Mouse (Mus musculus) stomach, embryonic 16.5 days (tissue): Measurements from ENCODE around the gene Ltbp1. TPM values are rescaled to one million over a fixed set of nuclear protein-coding genes. Genes with fewer than 3 reads are reported as not detected.

Experiments used
- ATAC-seq: fragments of 200-750 bp; cut with Nextera tagmentation; 2 replicates; pipeline ENCODE4 v1.8.0; 2017; ENCODE audit warnings: moderate number of reproducible peaks, moderate TSS enrichment; ENCODE audit not compliant: insufficient read depth, low FRiP score
- H3K27ac ChIP-seq: fragments of 300-500 bp; sonication (generic); 2 replicates; pipeline ENCODE4 v1.5.1; 2014; ENCODE audit warnings: low read length
- H3K27me3 ChIP-seq: fragments of 300-500 bp; sonication (generic); 2 replicates; pipeline ENCODE4 v1.6.1; 2014; ENCODE audit warnings: low read length, control low read depth, mixed read lengths; ENCODE audit not compliant: control insufficient read depth, insufficient read depth
- H3K36me3 ChIP-seq: fragments of 300-500 bp; sonication (generic); 2 replicates; pipeline ENCODE4 v1.6.1; 2014; ENCODE audit warnings: low read length; ENCODE audit not compliant: control insufficient read depth, insufficient read depth
- H3K4me1 ChIP-seq: fragments of 300-500 bp; sonication (generic); 2 replicates; pipeline ENCODE4 v1.6.1; 2014; ENCODE audit warnings: low read length, control low read depth, mixed read lengths; ENCODE audit not compliant: control insufficient read depth, insufficient read depth
- H3K4me2 ChIP-seq: fragments of 300-500 bp; sonication (generic); 2 replicates; pipeline ENCODE4 v1.6.1; 2014; ENCODE audit warnings: low read depth, low read length, mixed read lengths
- H3K4me3 ChIP-seq: fragments of 300-500 bp; sonication (generic); replicated peaks from 2 replicates; pipeline ENCODE4 v1.5.1; 2014; ENCODE audit warnings: mild to moderate bottlenecking, low read length
- H3K9ac ChIP-seq: fragments of 300-500 bp; sonication (generic); 2 replicates; pipeline ENCODE4 v1.6.1; 2014; ENCODE audit warnings: low read length
- H3K9me3 ChIP-seq: fragments of 300-500 bp; sonication (generic); replicated peaks from 2 replicates; pipeline ENCODE4 v1.6.1; 2016; ENCODE audit warnings: low read length, control low read depth; ENCODE audit not compliant: control insufficient read depth
- WGBS: fragments of 180-500 bp; shearing (Covaris S2); extraction: QIAGEN DNeasy Blood & Tissue Kit; methylation state at CpG from one replicate; pipeline ENCODE4 v1.1.7; 2014; 5-methylcytosine and 5-hydroxymethylcytosine counted together
- polyA plus RNA-seq: library from polyadenylated mRNA; unstranded; fragments of >200 nt; fragmentation: Nextera tagmentation; extraction: Ambion mirVana; gene quantifications from 2 replicates; pipeline ENCODE4 v1.2.1, GENCODE M21; 2015

Ltbp1 gene
- polyA plus RNA-seq, 1 experiment from 2014 or later, result 30.1 TPM

GRCm38 (mm10) chr17:75347414-75347813 is 342.0 kb downstream of the Ltbp1 start:
- 96% methylated on average over 4 of the region's 4 CpGs for WGBS
- Histone ChIP-seq H3K27me3 (no peaks in the 10 kb centered on the region), H3K4me2 (no peak overlapping the region), H3K4me3 (no peak overlapping the region), H3K27ac (no peak overlapping the region), H3K9ac (no peak overlapping the region), H3K4me1 (no peaks in the 10 kb centered on the region), H3K36me3 (no peaks in the 10 kb centered on the region), H3K9me3 (no peaks in the 10 kb centered on the region)
- no peak for ATAC-seq

GRCm38 (mm10) chr17:75349109-75349508 is 343.7 kb downstream of the Ltbp1 start:
- no peak for ATAC-seq
- Histone ChIP-seq H3K27ac (no peak overlapping the region), H3K4me2 (no peak overlapping the region), H3K27me3 (no peaks in the 10 kb centered on the region), H3K36me3 (no peaks in the 10 kb centered on the region), H3K9me3 (no peaks in the 10 kb centered on the region), H3K4me1 (no peaks in the 10 kb centered on the region), H3K4me3 (no peak overlapping the region), H3K9ac (no peak overlapping the region)
- WGBS, result 80% methylated on average over 8 of the region's 8 CpGs

- no peak overlapping the region for H3K4me2 ChIP-seq
- no peaks in the 10 kb centered on the region for H3K27me3 ChIP-seq
- H3K4me1 ChIP-seq, result no peaks in the 10 kb centered on the region
- no peaks in the 10 kb centered on the region for H3K36me3 ChIP-seq
- H3K4me3 ChIP-seq, result no peak overlapping the region
- WGBS, result 87% methylated on average over 3 of the region's 3 CpGs
- no peak overlapping the region for H3K27ac ChIP-seq
- H3K9ac ChIP-seq, result no peak overlapping the region
- no peaks in the 10 kb centered on the region for H3K9me3 ChIP-seq
- no peak for ATAC-seq
These were observed 344.2 kb downstream of the Ltbp1 start for GRCm38 (mm10) chr17:75349602-75350001.

GRCm38 (mm10) chr17:75353323-75353722 is 348.0 kb downstream of the Ltbp1 start:
- H3K4me2 ChIP-seq, result no peak overlapping the region
- ATAC-seq, result no peak
- no peaks in the 10 kb centered on the region for H3K36me3 ChIP-seq
- no peak overlapping the region for H3K27ac ChIP-seq
- no peak overlapping the region for H3K9ac ChIP-seq
- H3K27me3 ChIP-seq, result no peaks in the 10 kb centered on the region
- no peaks in the 10 kb centered on the region for H3K9me3 ChIP-seq
- H3K4me3 ChIP-seq, result no peak overlapping the region
- no peaks in the 10 kb centered on the region for H3K4me1 ChIP-seq
- WGBS, result 61% methylated on average over 3 of the region's 3 CpGs

- no peak overlapping the region for H3K27ac ChIP-seq
- no peaks in the 10 kb centered on the region for H3K4me1 ChIP-seq
- no peaks in the 10 kb centered on the region for H3K27me3 ChIP-seq
- H3K9ac ChIP-seq, result no peak overlapping the region
- 43% methylated on average over 5 of the region's 5 CpGs for WGBS
- no peak overlapping the region for H3K4me2 ChIP-seq
- H3K4me3 ChIP-seq, result no peak overlapping the region
- H3K36me3 ChIP-seq, result no peaks in the 10 kb centered on the region
- H3K9me3 ChIP-seq, result no peaks in the 10 kb centered on the region
- no peak for ATAC-seq
These were observed 350.1 kb downstream of the Ltbp1 start for GRCm38 (mm10) chr17:75355431-75355830.

GRCm38 (mm10) chr17:75360111-75360510 is 354.7 kb downstream of the Ltbp1 start:
- no peak overlapping the region for H3K9ac ChIP-seq
- no peak overlapping the region for H3K4me3 ChIP-seq
- no peaks in the 10 kb centered on the region for H3K27me3 ChIP-seq
- H3K36me3 ChIP-seq, result peaks cover 4% of the 10 kb centered on the region
- no peaks in the 10 kb centered on the region for H3K9me3 ChIP-seq
- no peak for ATAC-seq
- H3K4me1 ChIP-seq, result no peaks in the 10 kb centered on the region
- H3K27ac ChIP-seq, result no peak overlapping the region
- no peak overlapping the region for H3K4me2 ChIP-seq
- WGBS, result 96% methylated on average over 7 of the region's 7 CpGs

GRCm38 (mm10) chr17:75366332-75366731 is 361.0 kb downstream of the Ltbp1 start:
- Histone ChIP-seq H3K9me3 (no peaks in the 10 kb centered on the region), H3K4me2 (no peak overlapping the region)
- WGBS, result 91% methylated on average over 6 of the region's 6 CpGs

GRCm38 (mm10) chr17:75367486-75368155 is 362.3 kb downstream of the Ltbp1 start:
- Histone ChIP-seq H3K4me2 (no peak overlapping the region), H3K9ac (no peak overlapping the region), H3K4me1 (no peaks in the 10 kb centered on the region), H3K9me3 (no peaks in the 10 kb centered on the region), H3K27me3 (no peaks in the 10 kb centered on the region), H3K4me3 (no peak overlapping the region), H3K36me3 (peaks cover 4% of the 10 kb centered on the region), H3K27ac (no peak overlapping the region)
- ATAC-seq, result no peak
- WGBS, result 93% methylated on average over 18 of the region's 18 CpGs

More at GRCm38 (mm10) chr17:75366332-75366731, 361.0 kb downstream of the Ltbp1 start:
- ATAC-seq, result no peak
- H3K27ac ChIP-seq, result no peak overlapping the region
- no peak overlapping the region for H3K9ac ChIP-seq
- no peak overlapping the region for H3K4me3 ChIP-seq
- H3K36me3 ChIP-seq, result peaks cover 4% of the 10 kb centered on the region
- no peaks in the 10 kb centered on the region for H3K4me1 ChIP-seq
- no peaks in the 10 kb centered on the region for H3K27me3 ChIP-seq

GRCm38 (mm10) chr17:75368580-75368979 is 363.2 kb downstream of the Ltbp1 start:
- Histone ChIP-seq H3K4me1 (no peaks in the 10 kb centered on the region), H3K4me3 (no peak overlapping the region), H3K36me3 (peaks cover 4% of the 10 kb centered on the region), H3K9ac (no peak overlapping the region), H3K27me3 (no peaks in the 10 kb centered on the region), H3K4me2 (no peak overlapping the region), H3K27ac (no peak overlapping the region), H3K9me3 (no peaks in the 10 kb centered on the region)
- WGBS, result 67% methylated on average over 5 of the region's 5 CpGs
- ATAC-seq, result no peak
